Mouse (Mus musculus): Measurements from ENCODE around the gene Babam1.

- TF ChIP-seq CTCF (IDR thresholded peaks at IDR 0.05; ENCODE audit: borderline replicate concordance, insufficient read depth, low read depth, low read length): no peak
- no peak for TF ChIP-seq POLR2A (IDR thresholded peaks at IDR 0.05; ENCODE audit: borderline replicate concordance, insufficient read depth, low read length)
Measured at GRCm38 (mm10) chr8:71383396-71383795, 13.3 kb upstream of the Babam1 start.

Measured in cerebellum, adult 2 months (tissue).